Mouse (Mus musculus) intestine, embryonic 15.5 days (tissue): ENCODE measurements at regions not wholly inside any gene's neighbourhood (a gene's known extent, or its start where the extent isn't known, plus 50 kb on each side); places are given as distances from the start of the nearest gene placed in this dataset.

ENCODE experiments used
- ATAC-seq: fragments of 200-750 bp; cut with Nextera tagmentation; 2 replicates; pipeline ENCODE4 v1.8.0; 2017; ENCODE audit warnings: moderate TSS enrichment, moderate library complexity
- H3K27ac ChIP-seq: fragments of 300-500 bp; sonication (generic); 2 replicates; pipeline ENCODE4 v1.5.1; 2015; ENCODE audit warnings: mild to moderate bottlenecking, inconsistent platforms
- H3K27me3 ChIP-seq: fragments of 300-500 bp; sonication (generic); replicated peaks from 2 replicates; pipeline ENCODE4 v1.6.1; 2015; ENCODE audit warnings: inconsistent platforms
- H3K36me3 ChIP-seq: fragments of 300-500 bp; sonication (generic); 2 replicates; pipeline ENCODE4 v1.6.1; 2015; ENCODE audit warnings: inconsistent platforms
- H3K4me1 ChIP-seq: fragments of 300-500 bp; sonication (generic); replicated peaks from 2 replicates; pipeline ENCODE4 v1.6.1; 2015; ENCODE audit warnings: inconsistent platforms
- H3K4me2 ChIP-seq: fragments of 300-500 bp; sonication (generic); replicated peaks from 2 replicates; pipeline ENCODE4 v1.6.1; 2015; ENCODE audit warnings: mild to moderate bottlenecking, inconsistent platforms
- H3K4me3 ChIP-seq: fragments of 300-500 bp; sonication (generic); replicated peaks from 2 replicates; pipeline ENCODE4 v1.5.1; 2015; ENCODE audit warnings: inconsistent platforms
- H3K9ac ChIP-seq: fragments of 300-500 bp; sonication (generic); 2 replicates; pipeline ENCODE4 v1.6.1; 2015; ENCODE audit warnings: inconsistent platforms
- H3K9me3 ChIP-seq: fragments of 300-500 bp; sonication (generic); 2 replicates; pipeline ENCODE4 v1.6.1; 2016; ENCODE audit warnings: inconsistent platforms
- WGBS: fragments of 180-500 bp; shearing (Covaris S2); methylation state at CpG from one replicate; pipeline ENCODE4 v1.1.7; 2015; 5-methylcytosine and 5-hydroxymethylcytosine counted together

GRCm38 (mm10) chr12:29137455-29137854 lies 385.9 kb downstream of the Eipr1 start:
- Histone ChIP-seq H3K4me3 (no peak overlapping the region), H3K9me3 (no peaks in the 10 kb centered on the region), H3K4me1 (no peaks in the 10 kb centered on the region), H3K4me2 (no peak overlapping the region), H3K36me3 (no peaks in the 10 kb centered on the region), H3K27ac (no peak overlapping the region), H3K27me3 (no peaks in the 10 kb centered on the region), H3K9ac (no peak overlapping the region)
- 81% methylated on average over 8 of the region's 8 CpGs for WGBS
- ATAC-seq, result no peak

DNA sequence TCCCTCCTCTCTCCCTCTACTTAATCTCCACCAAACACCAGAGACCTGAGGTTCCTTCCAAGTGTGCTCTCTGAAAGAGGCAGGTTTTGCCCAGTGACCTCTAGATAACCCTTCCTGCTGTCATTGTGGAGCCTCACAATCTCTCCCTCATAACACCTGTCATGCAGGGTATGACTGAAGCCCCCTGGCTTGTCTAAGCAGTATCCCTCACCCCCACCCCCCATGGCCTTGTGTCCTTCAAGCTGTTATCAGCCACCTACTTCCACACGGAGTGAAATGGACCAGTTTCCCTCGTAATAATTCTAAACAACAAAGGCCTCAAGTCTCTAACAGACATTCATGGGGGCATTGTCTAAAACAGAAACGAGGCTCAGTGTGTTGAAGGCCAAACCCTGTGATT lies 387.6 kb upstream of the Myt1l start:
- H3K9ac ChIP-seq, result no peak overlapping the region
- ATAC-seq, result no peak
- 16% methylated on average over 3 of the region's 3 CpGs for WGBS
- H3K27me3 ChIP-seq, result no peaks in the 10 kb centered on the region
- H3K4me2 ChIP-seq, result no peak overlapping the region
- H3K4me1 ChIP-seq, result no peaks in the 10 kb centered on the region
- H3K4me3 ChIP-seq, result no peak overlapping the region
- H3K36me3 ChIP-seq, result no peaks in the 10 kb centered on the region
- H3K27ac ChIP-seq, result no peak overlapping the region
- H3K9me3 ChIP-seq, result no peaks in the 10 kb centered on the region

- Histone ChIP-seq H3K9me3 (no peaks in the 10 kb centered on the region), H3K9ac (no peak overlapping the region), H3K27ac (no peak overlapping the region), H3K27me3 (no peaks in the 10 kb centered on the region), H3K4me1 (no peaks in the 10 kb centered on the region), H3K4me2 (no peak overlapping the region), H3K36me3 (no peaks in the 10 kb centered on the region), H3K4me3 (no peak overlapping the region)
- no peak for ATAC-seq
- 38% methylated on average over 13 of the region's 13 CpGs for WGBS
Measured at GRCm38 (mm10) chr12:29141132-29141531, 387.1 kb upstream of the Myt1l start.

DNA sequence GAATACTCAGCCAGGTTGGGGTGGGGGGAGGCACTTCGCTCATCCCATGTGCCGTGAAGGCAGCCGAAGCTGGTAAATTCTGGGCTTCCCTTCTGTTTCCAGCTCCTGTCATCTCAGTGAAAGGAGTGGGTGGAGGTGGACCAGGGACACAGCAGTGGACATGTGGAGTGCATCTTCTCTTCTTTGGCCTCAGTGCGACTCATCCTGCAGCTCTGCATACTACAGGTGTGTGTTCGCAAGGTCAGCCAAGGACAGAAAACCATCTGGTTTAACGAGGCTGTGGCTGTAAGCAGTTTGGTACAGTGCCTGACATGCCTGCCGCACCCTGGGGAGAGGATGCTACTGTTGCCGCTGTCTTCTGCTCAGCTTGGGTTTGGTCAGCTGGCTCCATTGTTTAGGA lies 386.3 kb upstream of the Myt1l start:
- no peak for ATAC-seq

DNA sequence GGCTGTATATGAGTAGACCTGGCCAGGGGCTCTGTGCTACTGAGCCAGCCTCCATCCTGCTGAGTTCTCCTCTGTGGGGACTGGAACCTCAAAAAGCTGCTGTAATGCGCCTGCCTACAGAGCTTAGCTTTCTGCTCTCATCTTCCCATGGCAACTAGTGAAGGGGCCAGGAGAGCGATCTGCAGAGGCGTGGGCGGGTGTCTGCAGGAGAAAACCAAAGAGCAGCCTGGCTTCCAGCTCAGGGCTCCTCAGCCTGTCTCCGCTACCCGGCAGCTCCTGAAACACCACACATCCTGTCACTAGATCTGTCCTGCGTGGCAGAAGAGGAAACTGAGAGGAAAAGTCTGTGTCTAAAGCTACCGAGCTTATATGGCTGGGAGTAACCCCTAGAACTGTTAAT lies 384.9 kb upstream of the Myt1l start:
- no peak for ATAC-seq
- Histone ChIP-seq H3K27ac (no peak overlapping the region), H3K27me3 (no peaks in the 10 kb centered on the region), H3K9ac (no peak overlapping the region), H3K4me3 (no peak overlapping the region), H3K4me2 (no peak overlapping the region), H3K9me3 (no peaks in the 10 kb centered on the region), H3K4me1 (no peaks in the 10 kb centered on the region), H3K36me3 (no peaks in the 10 kb centered on the region)
- 61% methylated on average over 8 of the region's 8 CpGs for WGBS

More for the DNA sequence above, 386.3 kb upstream of the Myt1l start:
- WGBS, result 83% methylated on average over 8 of the region's 8 CpGs
- no peaks in the 10 kb centered on the region for H3K9me3 ChIP-seq
- no peak overlapping the region for H3K27ac ChIP-seq
- H3K9ac ChIP-seq, result no peak overlapping the region
- H3K4me3 ChIP-seq, result no peak overlapping the region
- H3K36me3 ChIP-seq, result no peaks in the 10 kb centered on the region
- no peaks in the 10 kb centered on the region for H3K27me3 ChIP-seq
- no peaks in the 10 kb centered on the region for H3K4me1 ChIP-seq
- no peak overlapping the region for H3K4me2 ChIP-seq

DNA sequence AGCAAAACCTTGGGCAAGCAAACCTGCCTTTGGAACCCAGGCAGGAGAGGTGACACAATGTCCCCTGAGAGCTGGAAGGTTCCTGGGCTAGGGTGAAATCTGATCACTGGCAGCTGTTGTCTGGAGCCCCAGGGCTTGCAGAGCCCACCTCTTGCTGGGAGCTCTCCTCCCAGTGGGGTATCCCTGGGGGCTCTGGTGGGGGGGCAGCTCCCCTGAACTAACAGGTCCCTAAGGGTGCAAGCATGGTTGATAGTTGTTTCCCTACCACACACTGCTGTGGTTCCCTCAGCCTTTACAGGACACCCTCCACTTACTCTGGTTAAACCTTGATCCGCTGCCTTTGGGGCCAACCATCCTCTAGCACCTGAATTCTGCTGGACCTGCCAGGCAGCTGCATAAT lies 367.3 kb upstream of the Myt1l start:
- 89% methylated on average over 1 of the region's 1 CpGs for WGBS
- Histone ChIP-seq H3K4me3 (no peak overlapping the region), H3K36me3 (no peaks in the 10 kb centered on the region), H3K9me3 (no peaks in the 10 kb centered on the region), H3K4me1 (no peaks in the 10 kb centered on the region), H3K9ac (no peak overlapping the region), H3K27me3 (no peaks in the 10 kb centered on the region), H3K4me2 (no peak overlapping the region), H3K27ac (no peak overlapping the region)
- no peak for ATAC-seq

- H3K27me3 ChIP-seq, result no peaks in the 10 kb centered on the region
- H3K27ac ChIP-seq, result no peak overlapping the region
- WGBS, result 24% methylated on average over 2 of the region's 2 CpGs
- no peaks in the 10 kb centered on the region for H3K36me3 ChIP-seq
- H3K9me3 ChIP-seq, result no peaks in the 10 kb centered on the region
- no peak for ATAC-seq
- H3K9ac ChIP-seq, result no peak overlapping the region
- H3K4me1 ChIP-seq, result no peaks in the 10 kb centered on the region
- no peak overlapping the region for H3K4me2 ChIP-seq
- H3K4me3 ChIP-seq, result no peak overlapping the region
Measured at GRCm38 (mm10) chr12:29161546-29161945, 366.6 kb upstream of the Myt1l start.

GRCm38 (mm10) chr12:29164701-29165100 lies 363.5 kb upstream of the Myt1l start:
- Histone ChIP-seq H3K4me2 (no peak overlapping the region), H3K4me1 (no peaks in the 10 kb centered on the region), H3K27me3 (no peaks in the 10 kb centered on the region), H3K4me3 (no peak overlapping the region), H3K36me3 (no peaks in the 10 kb centered on the region), H3K9me3 (no peaks in the 10 kb centered on the region), H3K27ac (no peak overlapping the region), H3K9ac (no peak overlapping the region)
- WGBS, result 85% methylated on average over 2 of the region's 2 CpGs
- ATAC-seq, result no peak

DNA sequence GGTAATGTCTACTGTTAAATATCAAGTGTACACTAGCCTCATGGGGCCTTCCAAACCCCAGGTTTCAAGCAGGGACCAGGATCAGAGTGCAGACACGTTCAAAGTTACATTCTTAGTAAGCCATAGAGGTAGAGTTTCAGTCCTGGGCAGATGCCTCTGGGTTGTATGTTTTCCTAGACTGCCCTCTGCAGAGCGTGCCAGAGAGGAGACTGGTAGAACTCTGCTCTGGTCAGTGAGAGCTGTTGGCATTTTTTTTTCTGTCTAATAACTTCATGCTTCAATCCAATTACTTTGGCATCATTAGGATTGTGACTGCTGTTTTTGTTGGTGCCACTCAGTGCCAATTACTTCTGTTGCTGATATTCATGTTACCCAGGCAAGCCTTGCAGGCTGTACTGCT lies 361.9 kb upstream of the Myt1l start:
- Histone ChIP-seq H3K4me1 (no peaks in the 10 kb centered on the region), H3K4me2 (no peak overlapping the region), H3K36me3 (no peaks in the 10 kb centered on the region), H3K9me3 (no peaks in the 10 kb centered on the region), H3K27me3 (no peaks in the 10 kb centered on the region), H3K27ac (no peak overlapping the region), H3K9ac (no peak overlapping the region), H3K4me3 (no peak overlapping the region)
- WGBS, result 57% methylated on average over 2 of the region's 2 CpGs
- no peak for ATAC-seq

DNA sequence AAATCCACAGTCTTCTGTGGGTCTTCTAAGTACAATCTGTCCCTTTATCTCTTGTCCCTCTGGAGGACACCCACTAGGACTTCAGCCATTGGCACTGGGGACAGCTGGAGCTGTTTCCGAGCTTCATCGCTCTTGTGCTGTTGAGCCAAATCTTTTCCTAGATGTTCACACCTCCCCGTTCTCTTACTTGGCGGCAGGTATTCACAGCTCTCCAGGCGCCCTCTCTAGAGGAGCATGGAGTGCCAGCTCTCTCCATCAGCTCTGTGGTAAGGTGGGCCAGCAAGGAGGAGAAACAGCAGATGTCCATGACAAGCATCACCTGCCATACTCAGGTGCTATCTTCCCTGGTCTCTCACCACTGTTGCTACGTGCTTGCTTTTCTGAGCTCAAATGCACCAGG lies 360.3 kb upstream of the Myt1l start:
- WGBS, result 77% methylated on average over 6 of the region's 6 CpGs

DNA sequence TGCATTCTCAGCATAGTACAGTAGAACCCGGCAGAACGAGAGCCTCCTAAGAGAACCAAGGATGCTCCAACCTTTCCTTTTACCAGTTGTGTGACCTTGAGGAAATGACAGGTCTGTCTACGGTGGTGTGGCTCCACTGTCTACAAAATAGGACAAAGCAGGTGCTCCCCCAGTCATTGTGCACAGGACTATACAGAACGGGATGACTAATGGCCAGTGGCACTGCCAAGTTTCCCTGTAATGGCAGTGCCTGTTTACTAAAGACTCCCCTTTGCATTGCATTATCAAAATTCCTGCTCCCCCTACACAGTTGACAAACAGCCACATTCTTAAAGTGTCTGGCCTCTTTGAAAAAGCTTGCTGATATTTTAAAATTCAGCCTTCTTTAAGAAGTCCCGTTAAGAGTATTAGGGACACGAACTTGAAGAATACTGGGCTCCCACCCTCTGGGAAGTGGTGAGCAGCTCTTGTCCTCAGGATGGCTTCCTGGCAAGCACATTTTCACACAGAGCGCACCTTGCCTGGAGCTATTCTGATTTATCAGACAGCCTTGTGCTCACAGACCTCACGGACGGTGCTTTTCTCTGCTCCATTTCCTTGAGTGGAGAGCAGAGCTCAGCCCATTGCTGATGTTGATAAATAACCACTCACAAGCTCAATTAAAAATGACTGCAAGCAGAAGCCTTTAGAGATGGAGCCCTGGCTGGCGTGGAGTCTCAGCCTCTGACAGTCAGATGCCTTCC lies 352.3 kb upstream of the Myt1l start:
- H3K36me3 ChIP-seq, result no peaks in the 10 kb centered on the region
- no peak overlapping the region for H3K27ac ChIP-seq
- H3K4me1 ChIP-seq, result no peaks in the 10 kb centered on the region
- H3K9me3 ChIP-seq, result no peaks in the 10 kb centered on the region
- no peaks in the 10 kb centered on the region for H3K27me3 ChIP-seq
- no peak overlapping the region for H3K4me3 ChIP-seq
- no peak for ATAC-seq
- H3K4me2 ChIP-seq, result no peak overlapping the region
- H3K9ac ChIP-seq, result no peak overlapping the region
- 66% methylated on average over 10 of the region's 10 CpGs for WGBS

More for the DNA sequence above, 360.3 kb upstream of the Myt1l start:
- H3K4me2 ChIP-seq, result no peak overlapping the region
- no peaks in the 10 kb centered on the region for H3K9me3 ChIP-seq
- H3K27me3 ChIP-seq, result no peaks in the 10 kb centered on the region
- H3K4me3 ChIP-seq, result no peak overlapping the region
- H3K27ac ChIP-seq, result no peak overlapping the region
- no peak for ATAC-seq
- no peak overlapping the region for H3K9ac ChIP-seq
- H3K36me3 ChIP-seq, result no peaks in the 10 kb centered on the region
- H3K4me1 ChIP-seq, result no peaks in the 10 kb centered on the region

DNA sequence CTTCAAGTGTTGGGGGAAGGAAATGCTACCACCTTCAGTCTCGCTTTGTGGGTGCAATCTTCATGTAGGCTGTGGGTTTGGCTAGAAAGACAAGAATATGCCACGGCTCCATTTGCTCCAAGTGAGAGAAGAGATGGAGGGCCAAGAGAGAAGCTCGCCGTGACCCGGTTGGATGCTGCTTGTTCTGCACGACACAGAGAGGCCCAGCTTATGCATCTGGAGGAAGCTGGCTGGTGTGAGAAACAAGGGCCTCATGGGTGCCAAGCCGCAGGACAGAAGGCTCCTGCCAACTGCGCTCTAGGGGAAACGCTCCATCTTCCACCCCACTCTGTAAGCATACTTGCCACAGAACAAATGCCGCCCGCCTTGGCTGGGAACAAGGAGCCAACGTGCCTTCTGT lies 351.0 kb upstream of the Myt1l start:
- 87% methylated on average over 12 of the region's 12 CpGs for WGBS

GRCm38 (mm10) chr12:29178168-29178895 lies 349.9 kb upstream of the Myt1l start:
- Histone ChIP-seq H3K36me3 (no peaks in the 10 kb centered on the region), H3K4me3 (no peak overlapping the region), H3K9ac (no peak overlapping the region), H3K27me3 (no peaks in the 10 kb centered on the region), H3K4me2 (no peak overlapping the region), H3K4me1 (no peaks in the 10 kb centered on the region), H3K9me3 (no peaks in the 10 kb centered on the region), H3K27ac (no peak overlapping the region)
- WGBS, result 61% methylated on average over 14 of the region's 14 CpGs
- no peak for ATAC-seq

More for the DNA sequence above, 351.0 kb upstream of the Myt1l start:
- H3K27ac ChIP-seq, result no peak overlapping the region
- H3K4me2 ChIP-seq, result no peak overlapping the region
- no peak overlapping the region for H3K4me3 ChIP-seq
- no peaks in the 10 kb centered on the region for H3K27me3 ChIP-seq
- H3K4me1 ChIP-seq, result no peaks in the 10 kb centered on the region
- no peaks in the 10 kb centered on the region for H3K9me3 ChIP-seq
- H3K36me3 ChIP-seq, result no peaks in the 10 kb centered on the region
- no peak overlapping the region for H3K9ac ChIP-seq
- ATAC-seq, result no peak
